Mouse (Mus musculus) forebrain, embryonic 13.5 days (tissue): ENCODE data around the gene Aak1. TPM values are rescaled to one million over a fixed set of nuclear protein-coding genes. Genes with fewer than 3 reads are reported as not detected.

ENCODE experiments used
- ATAC-seq: fragments of 200-750 bp; cut with Nextera tagmentation; 2 replicates; pipeline ENCODE4 v1.8.0; 2017
- H3K27ac ChIP-seq: fragments of 300-500 bp; sonication (generic); 2 replicates; pipeline ENCODE4 v1.5.1; 2015; ENCODE audit warnings: inconsistent platforms, mild to moderate bottlenecking, moderate library complexity
- H3K27me3 ChIP-seq: fragments of 300-500 bp; sonication (generic); 2 replicates; pipeline ENCODE4 v1.6.1; 2015; ENCODE audit warnings: mild to moderate bottlenecking, inconsistent platforms
- H3K36me3 ChIP-seq: fragments of 300-500 bp; sonication (generic); 2 replicates; pipeline ENCODE4 v1.6.1; 2015; ENCODE audit warnings: mild to moderate bottlenecking, inconsistent platforms; ENCODE audit not compliant: poor library complexity, severe bottlenecking
- H3K4me1 ChIP-seq: fragments of 300-500 bp; sonication (generic); 2 replicates; pipeline ENCODE4 v1.6.1; 2015; ENCODE audit warnings: inconsistent platforms
- H3K4me2 ChIP-seq: fragments of 300-500 bp; sonication (generic); 2 replicates; pipeline ENCODE4 v1.6.1; 2015; ENCODE audit warnings: inconsistent platforms, mild to moderate bottlenecking, moderate library complexity
- H3K4me3 ChIP-seq: fragments of 300-500 bp; sonication (generic); 2 replicates; pipeline ENCODE4 v1.5.1; 2015; ENCODE audit warnings: mild to moderate bottlenecking, inconsistent platforms
- H3K9ac ChIP-seq: fragments of 300-500 bp; sonication (generic); 2 replicates; pipeline ENCODE4 v1.6.1; 2015; ENCODE audit warnings: mild to moderate bottlenecking, inconsistent platforms
- H3K9me3 ChIP-seq: fragments of 300-500 bp; sonication (generic); replicated peaks from 2 replicates; pipeline ENCODE4 v1.6.1; 2016; ENCODE audit warnings: inconsistent platforms
- WGBS: fragments of 180-500 bp; shearing (Covaris S2); methylation state at CpG from one replicate; pipeline ENCODE4 v1.1.7; 2015; 5-methylcytosine and 5-hydroxymethylcytosine counted together
- polyA plus RNA-seq: library from polyadenylated mRNA; unstranded; fragments of >200 nt; fragmentation: Nextera tagmentation; extraction: Ambion mirVana; gene quantifications from 2 replicates; pipeline ENCODE4 v1.2.1, GENCODE M21; 2015

Aak1 gene
- polyA plus RNA-seq, result 21.3 and 24.3 TPM in 2 replicates

- under 1% methylated on average over 40 of the region's 60 CpGs for WGBS
- peak within 1 kb of the TSS; percentile 77 for H3K4me3 ChIP-seq
- peak within 1 kb of the TSS; percentile 91 for H3K4me2 ChIP-seq
Measured at GRCm38 (mm10) chr6:86848915-86849644, at the start of gene Aak1. Gene Aak1 (plus strand): TSS chr6:86849517.

GRCm38 (mm10) chr6:86800467-86800866 is 48.9 kb upstream of the Aak1 start:
- no peak for ATAC-seq
- 91% methylated on average over 3 of the region's 3 CpGs for WGBS
- Histone ChIP-seq H3K4me3 (no peak overlapping the region), H3K4me1 (no peaks in the 10 kb centered on the region), H3K9me3 (no peaks in the 10 kb centered on the region), H3K27ac (no peak overlapping the region), H3K9ac (no peak overlapping the region), H3K27me3 (no peaks in the 10 kb centered on the region), H3K36me3 (no peaks in the 10 kb centered on the region), H3K4me2 (no peak overlapping the region)

More at GRCm38 (mm10) chr6:86848915-86849644, at the start of gene Aak1:
- peaks cover 2% of the 10 kb centered on the region; the same call in 1 of the 2 replicates for H3K36me3 ChIP-seq
- H3K9ac ChIP-seq, result peak within 1 kb of the TSS; percentile 89
- H3K27ac ChIP-seq, result peak within 1 kb of the TSS; percentile 96
- ATAC-seq, result peak; percentile 92
- H3K27me3 ChIP-seq, result no peaks in the 10 kb centered on the region
- H3K4me1 ChIP-seq, result peaks cover 46% of the 10 kb centered on the region
- H3K9me3 ChIP-seq, result no peaks in the 10 kb centered on the region

GRCm38 (mm10) chr6:86801431-86801830 is 47.9 kb upstream of the Aak1 start:
- H3K4me1 ChIP-seq, result no peaks in the 10 kb centered on the region
- H3K36me3 ChIP-seq, result no peaks in the 10 kb centered on the region
- no peak overlapping the region for H3K9ac ChIP-seq
- H3K27me3 ChIP-seq, result no peaks in the 10 kb centered on the region
- no peaks in the 10 kb centered on the region for H3K9me3 ChIP-seq
- ATAC-seq, result no peak
- 52% methylated on average over 11 of the region's 11 CpGs for WGBS
- no peak overlapping the region for H3K4me3 ChIP-seq
- H3K27ac ChIP-seq, result no peak overlapping the region; the same call in 1 of the 2 replicates
- no peak overlapping the region for H3K4me2 ChIP-seq

GRCm38 (mm10) chr6:86804646-86805045 is 44.7 kb upstream of the Aak1 start:
- no peak overlapping the region for H3K27ac ChIP-seq
- no peak overlapping the region for H3K9ac ChIP-seq
- no peak for ATAC-seq
- WGBS, result 77% methylated on average over 3 of the region's 3 CpGs
- no peaks in the 10 kb centered on the region for H3K9me3 ChIP-seq
- no peaks in the 10 kb centered on the region for H3K4me1 ChIP-seq
- H3K27me3 ChIP-seq, result 0 out of 2 replicates have a peak, but pooled peaks cover 4% of the 10 kb centered on the region
- no peaks in the 10 kb centered on the region for H3K36me3 ChIP-seq
- H3K4me3 ChIP-seq, result no peak overlapping the region
- H3K4me2 ChIP-seq, result no peak overlapping the region

- H3K36me3 ChIP-seq, result no peaks in the 10 kb centered on the region
- no peak overlapping the region for H3K9ac ChIP-seq
- H3K9me3 ChIP-seq, result no peaks in the 10 kb centered on the region
- H3K27me3 ChIP-seq, result 0 out of 2 replicates have a peak, but pooled peaks cover 4% of the 10 kb centered on the region
- ATAC-seq, result no peak
- no peak overlapping the region for H3K4me3 ChIP-seq
- H3K27ac ChIP-seq, result no peak overlapping the region
- WGBS, result 4% methylated on average over 5 of the region's 5 CpGs
- no peaks in the 10 kb centered on the region for H3K4me1 ChIP-seq
- H3K4me2 ChIP-seq, result no peak overlapping the region
Measured at GRCm38 (mm10) chr6:86806455-86807086, 42.7 kb upstream of the Aak1 start.

- 66% methylated on average over 4 of the region's 4 CpGs for WGBS
- H3K4me2 ChIP-seq, result no peak overlapping the region
Measured at GRCm38 (mm10) chr6:86812919-86813318, 36.4 kb upstream of the Aak1 start.

GRCm38 (mm10) chr6:86813341-86813740 is 36.0 kb upstream of the Aak1 start:
- Histone ChIP-seq H3K27me3 (0 out of 2 replicates have a peak, but pooled peaks cover under 1% of the 10 kb centered on the region), H3K4me2 (no peak overlapping the region), H3K27ac (no peak overlapping the region), H3K4me3 (no peak overlapping the region), H3K36me3 (no peaks in the 10 kb centered on the region), H3K4me1 (peaks cover 10% of the 10 kb centered on the region), H3K9me3 (no peaks in the 10 kb centered on the region), H3K9ac (no peak overlapping the region)
- no peak for ATAC-seq
- WGBS, result 19% methylated on average over 3 of the region's 3 CpGs

More at GRCm38 (mm10) chr6:86812919-86813318, 36.4 kb upstream of the Aak1 start:
- H3K36me3 ChIP-seq, result no peaks in the 10 kb centered on the region
- no peak overlapping the region for H3K4me3 ChIP-seq
- H3K9ac ChIP-seq, result no peak overlapping the region
- ATAC-seq, result no peak
- peaks cover 10% of the 10 kb centered on the region for H3K4me1 ChIP-seq
- no peaks in the 10 kb centered on the region for H3K9me3 ChIP-seq
- no peak overlapping the region for H3K27ac ChIP-seq
- H3K27me3 ChIP-seq, result 0 out of 2 replicates have a peak, but pooled peaks cover 4% of the 10 kb centered on the region

GRCm38 (mm10) chr6:86814926-86815325 is 34.4 kb upstream of the Aak1 start:
- no peak overlapping the region for H3K9ac ChIP-seq
- no peak overlapping the region for H3K4me3 ChIP-seq
- H3K27ac ChIP-seq, result no peak overlapping the region
- H3K4me2 ChIP-seq, result no peak overlapping the region
- no peaks in the 10 kb centered on the region for H3K27me3 ChIP-seq
- WGBS, result 42% methylated on average over 3 of the region's 3 CpGs
- no peaks in the 10 kb centered on the region for H3K36me3 ChIP-seq
- H3K4me1 ChIP-seq, result peaks cover 10% of the 10 kb centered on the region
- no peaks in the 10 kb centered on the region for H3K9me3 ChIP-seq
- ATAC-seq, result no peak

GRCm38 (mm10) chr6:86815436-86815835 is 33.9 kb upstream of the Aak1 start:
- Histone ChIP-seq H3K27ac (no peak overlapping the region), H3K27me3 (no peaks in the 10 kb centered on the region), H3K4me3 (no peak overlapping the region), H3K4me1 (peaks cover 10% of the 10 kb centered on the region), H3K9me3 (no peaks in the 10 kb centered on the region), H3K4me2 (peak overlapping the region; percentile 15; the same call in 1 of the 2 replicates), H3K9ac (no peak overlapping the region), H3K36me3 (no peaks in the 10 kb centered on the region)
- WGBS, result 6% methylated on average over 7 of the region's 7 CpGs
- ATAC-seq, result no peak

GRCm38 (mm10) chr6:86816586-86816985 is 32.7 kb upstream of the Aak1 start:
- WGBS, result 20% methylated on average over 8 of the region's 8 CpGs
- Histone ChIP-seq H3K4me2 (no peak overlapping the region), H3K27me3 (no peaks in the 10 kb centered on the region), H3K4me1 (peaks cover 10% of the 10 kb centered on the region), H3K9ac (no peak overlapping the region), H3K36me3 (no peaks in the 10 kb centered on the region), H3K27ac (no peak overlapping the region), H3K4me3 (no peak overlapping the region), H3K9me3 (no peaks in the 10 kb centered on the region)
- no peak for ATAC-seq

- WGBS, result 85% methylated on average over 4 of the region's 4 CpGs
- ATAC-seq, result no peak
- no peak overlapping the region for H3K9ac ChIP-seq
Measured at GRCm38 (mm10) chr6:86818914-86819313, 30.4 kb upstream of the Aak1 start.

GRCm38 (mm10) chr6:86819926-86820325 is 29.4 kb upstream of the Aak1 start:
- Histone ChIP-seq H3K27me3 (peaks cover 11% of the 10 kb centered on the region; the same call in 1 of the 2 replicates), H3K9me3 (no peaks in the 10 kb centered on the region), H3K4me2 (no peak overlapping the region), H3K9ac (no peak overlapping the region), H3K4me1 (peaks cover 15% of the 10 kb centered on the region), H3K27ac (no peak overlapping the region), H3K4me3 (no peak overlapping the region), H3K36me3 (no peaks in the 10 kb centered on the region)
- no peak for ATAC-seq
- WGBS, result 79% methylated on average over 5 of the region's 5 CpGs

More at GRCm38 (mm10) chr6:86818914-86819313, 30.4 kb upstream of the Aak1 start:
- Histone ChIP-seq H3K27ac (no peak overlapping the region), H3K4me2 (no peak overlapping the region), H3K4me3 (no peak overlapping the region), H3K27me3 (peaks cover 11% of the 10 kb centered on the region; the same call in 1 of the 2 replicates), H3K4me1 (peaks cover 16% of the 10 kb centered on the region), H3K9me3 (no peaks in the 10 kb centered on the region), H3K36me3 (no peaks in the 10 kb centered on the region)
